In genomic region chr10:18844441-18845286, GRCm38 (mm10) we compare ENCODE assay signal across 8 mouse cellular contexts. TPM values are rescaled to one million over a fixed set of nuclear protein-coding genes. Genes with fewer than 3 reads are reported as not detected.
A peak's percentile ranks its signal among the peaks of the same experiment; 100 is the strongest.
DNase-seq lines count a peak whose midpoint lies in the region; ATAC-seq and TF ChIP-seq lines count a peak whose summit lies in the region.

TSS of gene Perp (plus strand) at chr10:18845020.

- TF ChIP-seq EP300 in ES-Bruce4 (IDR thresholded peaks at IDR 0.05; ENCODE audit: insufficient read depth, low read depth, low read length): no peak

- H3K4me3 ChIP-seq in ES-Bruce4 (ENCODE audit: low read depth, low read length): peak within 1 kb of the TSS; percentile 68
- peak within 1 kb of the TSS; percentile 57 for H3K4me3 ChIP-seq in embryonic facial prominence, embryonic 13.5 days

- H3K27me3 ChIP-seq in ES-Bruce4 (ENCODE audit: control insufficient read depth, insufficient read depth, low read length, poor library complexity, severe bottlenecking): no peaks in the 10 kb centered on the region
- peaks cover 50% of the 10 kb centered on the region for H3K27me3 ChIP-seq in embryonic facial prominence, embryonic 13.5 days

- WGBS in embryonic facial prominence, embryonic 13.5 days: 2% methylated on average over 54 of the region's 54 CpGs

- ATAC-seq in embryonic facial prominence, embryonic 13.5 days (ENCODE audit: insufficient number of reproducible peaks, insufficient read depth, low FRiP score, low TSS enrichment, low read depth): peak; percentile 82

- peak within 1 kb of the TSS; percentile 19; the same call in 1 of the 2 replicates for H3K27ac ChIP-seq in ES-Bruce4 (ENCODE audit: insufficient read depth, low read length)
- peak within 1 kb of the TSS; percentile 76 for H3K27ac ChIP-seq in embryonic facial prominence, embryonic 13.5 days

- H3K9ac ChIP-seq in ES-Bruce4 (ENCODE audit: low read depth, poor library complexity, severe bottlenecking): peak within 1 kb of the TSS; percentile 63
- H3K9ac ChIP-seq in embryonic facial prominence, embryonic 13.5 days: peak within 1 kb of the TSS; percentile 74

- no peaks in the 10 kb centered on the region for H3K36me3 ChIP-seq in ES-Bruce4 (ENCODE audit: control insufficient read depth, insufficient read depth, low read length, poor library complexity, severe bottlenecking)
- no peaks in the 10 kb centered on the region for H3K36me3 ChIP-seq in embryonic facial prominence, embryonic 13.5 days

- H3K4me1 ChIP-seq in ES-Bruce4 (ENCODE audit: control insufficient read depth, insufficient read depth, low read length): no peaks in the 10 kb centered on the region
- H3K4me1 ChIP-seq in embryonic facial prominence, embryonic 13.5 days: peaks cover 10% of the 10 kb centered on the region

- H3K9me3 ChIP-seq in ES-Bruce4 (replicated peaks; ENCODE audit: control insufficient read depth, insufficient read depth, low read length, poor library complexity, severe bottlenecking): no peaks in the 10 kb centered on the region
- no peaks in the 10 kb centered on the region for H3K9me3 ChIP-seq in embryonic facial prominence, embryonic 13.5 days

- DNase-seq in adrenal gland, postnatal 4 days (ENCODE audit: low spot score in 2 of 2): peak; percentile 6 to 15
- DNase-seq in heart, postnatal 25 days (ENCODE audit: low spot score): peak; percentile 21
- peak; percentile 84 to 89 for DNase-seq in kidney, postnatal 36 days
- DNase-seq in lung, postnatal 4 days: peak; percentile 78 to 90
- DNase-seq in retina, postnatal 7 days (ENCODE audit: low read depth, low spot score): peak; percentile 23
- no peak for DNase-seq in frontal cortex, postnatal 25 days (ENCODE audit: low spot score in 2 of 2)

- peak within 1 kb of the TSS; percentile 93 for H3K4me2 ChIP-seq in embryonic facial prominence, embryonic 13.5 days

- no peak for TF ChIP-seq CTCF in ES-Bruce4 (IDR thresholded peaks at IDR 0.05; ENCODE audit: low read depth, low read length)

- intact Hi-C loops in heart, postnatal 25 days (cut with DNase I): no loop called here

- no peak for TF ChIP-seq POLR2A in ES-Bruce4 (IDR thresholded peaks at IDR 0.05; ENCODE audit: insufficient read depth, low read length)

RNA-seq across cellular contexts. Expression of gene Perp, which starts in this region (rescaled TPM):
- polyA plus RNA-seq in ES-Bruce4 (2011; ENCODE audit: insufficient read depth, insufficient read length, low read depth, missing spikeins): 133 and 138 TPM in 2 replicates
- total RNA-seq in adrenal gland, postnatal 4 days (2021): 1 to 10 TPM; 5.7 to 7.1 TPM
- polyA plus RNA-seq in embryonic facial prominence, embryonic 13.5 days (2015; fragmentation: Nextera tagmentation; extraction: Ambion mirVana): 182 and 189 TPM in 2 replicates
- 100 to 1,000 TPM; 121 to 130 TPM for total RNA-seq in heart, postnatal 25 days (2021)

Comparison
In these comparisons a context has a peak if more than half of its experiments do, and no peak if none do; other contexts are left out.
1. RNA of gene Perp (total RNA-seq): 121 to 130 TPM in heart, postnatal 25 days; 5.7 to 7.1 TPM in adrenal gland, postnatal 4 days; every median in the first group is over 10 times any median in the second.
2. DNase-seq: peak in adrenal gland, postnatal 4 days (2 of 2), heart, postnatal 25 days (single experiment), kidney, postnatal 36 days (2 of 2), lung, postnatal 4 days (2 of 2) and retina, postnatal 7 days (single experiment); none in frontal cortex, postnatal 25 days (0 of 2).